Mouse (Mus musculus) olfactory bulb, adult 2 months (tissue): ENCODE measurements at regions not wholly inside any gene's neighbourhood (a gene's known extent, or its start where the extent isn't known, plus 50 kb on each side); places are given as distances from the start of the nearest gene placed in this dataset.

Experiments
- H3K27ac ChIP-seq: fragments of 200-500 bp; 2 replicates; pipeline ENCODE4 v1.5.1; 2012; ENCODE audit warnings: low read depth, low read length; ENCODE audit not compliant: insufficient read depth
- H3K4me1 ChIP-seq: fragments of 200-500 bp; 2 replicates; pipeline ENCODE4 v1.6.1; 2012; ENCODE audit warnings: low read length; ENCODE audit not compliant: control insufficient read depth, insufficient read depth
- H3K4me3 ChIP-seq: fragments of 200-500 bp; 2 replicates; pipeline ENCODE4 v1.5.1; 2012; ENCODE audit warnings: mild to moderate bottlenecking, low read depth, low read length, moderate library complexity; ENCODE audit not compliant: insufficient read depth
- CTCF ChIP-seq: fragments of 200-500 bp; IDR thresholded peaks from 2 replicates; pipeline ENCODE4 v1.5.1; 2012; ENCODE audit warnings: low read depth, mild to moderate bottlenecking, low read length, moderate library complexity; ENCODE audit not compliant: insufficient read depth
- POLR2A ChIP-seq: fragments of 200-500 bp; IDR thresholded peaks from 2 replicates; pipeline ENCODE4 v1.6.1; 2012; ENCODE audit warnings: mild to moderate bottlenecking, low read depth, low read length, moderate library complexity; ENCODE audit not compliant: insufficient read depth
- WGBS: fragments of 180-500 bp; shearing (Covaris S2); methylation state at CpG from one replicate; pipeline ENCODE4 v1.1.7; 2018; 5-methylcytosine and 5-hydroxymethylcytosine counted together

- 78% methylated on average over 6 of the region's 6 CpGs for WGBS
- H3K4me3 ChIP-seq: no peak overlapping the region
- no peak overlapping the region for H3K27ac ChIP-seq
- TF ChIP-seq CTCF (no peak), POLR2A (no peak)
- H3K4me1 ChIP-seq: peaks cover 2% of the 10 kb centered on the region; the same call in 1 of the 2 replicates
Measured at GRCm38 (mm10) chr6:143633710-143634109, 466.7 kb downstream of the Etnk1 start.

GRCm38 (mm10) chr6:143634334-143634733, 467.3 kb downstream of the Etnk1 start:
- no peak overlapping the region for H3K27ac ChIP-seq
- 51% methylated on average over 10 of the region's 10 CpGs for WGBS
- H3K4me1 ChIP-seq: peaks cover 2% of the 10 kb centered on the region; the same call in 1 of the 2 replicates
- H3K4me3 ChIP-seq: no peak overlapping the region
- no peak for TF ChIP-seq CTCF

GRCm38 (mm10) chr6:143635043-143635442, 468.0 kb downstream of the Etnk1 start:
- Histone ChIP-seq H3K27ac (no peak overlapping the region), H3K4me3 (no peak overlapping the region), H3K4me1 (peaks cover 2% of the 10 kb centered on the region; the same call in 1 of the 2 replicates)
- WGBS: 60% methylated on average over 2 of the region's 2 CpGs
- TF ChIP-seq POLR2A (no peak), CTCF (no peak)

GRCm38 (mm10) chr6:143640652-143641051, 473.6 kb downstream of the Etnk1 start:
- no peak for TF ChIP-seq POLR2A
- no peak for TF ChIP-seq CTCF
- peaks cover 3% of the 10 kb centered on the region; the same call in 1 of the 2 replicates for H3K4me1 ChIP-seq
- H3K27ac ChIP-seq: no peak overlapping the region
- 65% methylated on average over 5 of the region's 5 CpGs for WGBS
- H3K4me3 ChIP-seq: no peak overlapping the region

GRCm38 (mm10) chr6:143642052-143642451, 475.0 kb downstream of the Etnk1 start:
- Histone ChIP-seq H3K4me1 (peaks cover 3% of the 10 kb centered on the region; the same call in 1 of the 2 replicates), H3K4me3 (no peak overlapping the region), H3K27ac (no peak overlapping the region)
- WGBS: 88% methylated on average over 3 of the region's 3 CpGs
- no peak for TF ChIP-seq POLR2A
- TF ChIP-seq CTCF: no peak

- no peak overlapping the region for H3K4me3 ChIP-seq
- 83% methylated on average over 4 of the region's 4 CpGs for WGBS
- no peaks in the 10 kb centered on the region for H3K4me1 ChIP-seq
- H3K27ac ChIP-seq: no peak overlapping the region
- TF ChIP-seq CTCF (no peak), POLR2A (no peak)
Measured at GRCm38 (mm10) chr6:143645989-143646388, 479.0 kb downstream of the Etnk1 start.

GRCm38 (mm10) chr6:143648501-143648900, 481.5 kb downstream of the Etnk1 start:
- Histone ChIP-seq H3K4me1 (no peaks in the 10 kb centered on the region), H3K4me3 (no peak overlapping the region), H3K27ac (no peak overlapping the region)
- TF ChIP-seq POLR2A: no peak
- TF ChIP-seq CTCF: no peak
- WGBS: 92% methylated on average over 3 of the region's 3 CpGs

- TF ChIP-seq POLR2A (no peak), CTCF (no peak)
- no peak overlapping the region for H3K4me3 ChIP-seq
- WGBS: 65% methylated on average over 5 of the region's 5 CpGs
- H3K27ac ChIP-seq: no peak overlapping the region
- no peaks in the 10 kb centered on the region for H3K4me1 ChIP-seq
Measured at GRCm38 (mm10) chr6:143656576-143656975, 489.6 kb downstream of the Etnk1 start.

GRCm38 (mm10) chr6:143660837-143661236, 493.8 kb downstream of the Etnk1 start:
- no peak for TF ChIP-seq CTCF
- TF ChIP-seq POLR2A: no peak
- H3K4me1 ChIP-seq: no peaks in the 10 kb centered on the region
- 90% methylated on average over 3 of the region's 3 CpGs for WGBS

GRCm38 (mm10) chr6:143663306-143663705, 496.3 kb downstream of the Etnk1 start:
- 51% methylated on average over 7 of the region's 7 CpGs for WGBS
- no peak overlapping the region for H3K27ac ChIP-seq
- TF ChIP-seq POLR2A: no peak
- TF ChIP-seq CTCF: no peak
- no peaks in the 10 kb centered on the region for H3K4me1 ChIP-seq
- H3K4me3 ChIP-seq: no peak overlapping the region

More at GRCm38 (mm10) chr6:143660837-143661236, 493.8 kb downstream of the Etnk1 start:
- no peak overlapping the region for H3K4me3 ChIP-seq
- H3K27ac ChIP-seq: no peak overlapping the region

- TF ChIP-seq CTCF: no peak
- no peak for TF ChIP-seq POLR2A
- H3K4me3 ChIP-seq: no peak overlapping the region
- H3K27ac ChIP-seq: no peak overlapping the region
- WGBS: 93% methylated on average over 12 of the region's 12 CpGs
- H3K4me1 ChIP-seq: no peaks in the 10 kb centered on the region
Measured at GRCm38 (mm10) chr6:143665374-143665773, 498.4 kb downstream of the Etnk1 start.
